Mouse (Mus musculus): ENCODE measurements around the gene Cd300ld5.

GRCm38 (mm10) chr11:115071631-115072294 is 34.2 kb upstream of the Cd300ld5 start:
- TF ChIP-seq NANOG (IDR thresholded peaks at IDR 0.05; ENCODE audit: borderline replicate concordance, low read length), result no peak
- TF ChIP-seq CTCF (conservative IDR thresholded peaks at IDR 0.05; ENCODE audit: low read length), result no peak
- no peak for TF ChIP-seq POU5F1 (IDR thresholded peaks at IDR 0.05; ENCODE audit: borderline replicate concordance, low read length)
